Mouse (Mus musculus): ENCODE results near the gene Aif1l. TPM values are rescaled to one million over a fixed set of nuclear protein-coding genes. Genes with fewer than 3 reads are reported as not detected.
A peak's percentile ranks its signal among the peaks of the same experiment; 100 is the strongest.

The Aif1l gene
- polyA plus RNA-seq, 1 experiment from 2014 or later = 55.4 TPM

DNA sequence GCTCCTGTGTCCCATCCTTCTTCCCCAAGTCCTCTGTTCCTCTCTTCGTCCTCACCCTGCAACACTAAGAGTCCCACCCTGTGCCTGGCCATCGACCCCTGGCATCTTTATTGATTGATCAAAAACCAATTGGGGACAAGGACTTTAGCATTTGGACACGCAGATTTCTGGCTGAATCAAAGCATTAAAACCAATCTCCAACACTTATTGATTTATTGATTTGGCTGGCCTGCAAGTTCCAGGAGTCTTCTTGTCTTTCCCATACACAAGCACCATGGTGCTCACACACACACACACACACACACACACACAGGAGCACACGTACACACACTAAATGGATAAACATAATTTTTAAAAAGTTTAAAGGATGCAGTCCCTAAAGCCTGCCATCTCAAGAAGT lies 6.9 kb upstream of the Aif1l start:
- no peaks in the 10 kb centered on the region for H3K4me1 ChIP-seq (ENCODE audit: control insufficient read depth, insufficient read depth, low read length)
- no peak for ATAC-seq (replicated peaks; ENCODE audit: extremely low read depth, insufficient read depth, low FRiP score)

GRCm38 (mm10) chr2:31945580-31945979 lies 4.4 kb upstream of the Aif1l start:
- H3K4me1 ChIP-seq (ENCODE audit: control insufficient read depth, insufficient read depth, low read length) = peaks cover under 1% of the 10 kb centered on the region; the same call in 1 of the 2 replicates
- peaks cover 5% of the 10 kb centered on the region; the same call in 1 of the 2 replicates for H3K27me3 ChIP-seq (ENCODE audit: control insufficient read depth, insufficient read depth, low read length)
- no peak overlapping the region for H3K4me3 ChIP-seq (ENCODE audit: low read length)
- H3K9me3 ChIP-seq (replicated peaks; ENCODE audit: control insufficient read depth, low read length) = no peaks in the 10 kb centered on the region
- H3K27ac ChIP-seq (ENCODE audit: low read length) = no peak overlapping the region
- no peak overlapping the region for H3K4me2 ChIP-seq (ENCODE audit: low read depth, low read length)
- ATAC-seq (replicated peaks; ENCODE audit: extremely low read depth, insufficient read depth, low FRiP score) = no peak
- no peaks in the 10 kb centered on the region for H3K36me3 ChIP-seq (ENCODE audit: control insufficient read depth, insufficient read depth)
- no peak overlapping the region for H3K9ac ChIP-seq (ENCODE audit: low read length)
- 62% methylated on average over 2 of the region's 2 CpGs for WGBS

More for the DNA sequence above, 6.9 kb upstream of the Aif1l start:
- no peak overlapping the region for H3K4me2 ChIP-seq (ENCODE audit: low read depth, low read length)
- no peaks in the 10 kb centered on the region for H3K9me3 ChIP-seq (replicated peaks; ENCODE audit: control insufficient read depth, low read length)
- H3K27me3 ChIP-seq (ENCODE audit: control insufficient read depth, insufficient read depth, low read length) = no peaks in the 10 kb centered on the region; the same call in 1 of the 2 replicates
- no peak overlapping the region for H3K27ac ChIP-seq (ENCODE audit: low read length)
- no peak overlapping the region for H3K4me3 ChIP-seq (ENCODE audit: low read length)
- no peak overlapping the region for H3K9ac ChIP-seq (ENCODE audit: low read length)
- WGBS = 63% methylated on average over 4 of the region's 4 CpGs
- H3K36me3 ChIP-seq (ENCODE audit: control insufficient read depth, insufficient read depth) = no peaks in the 10 kb centered on the region

DNA sequence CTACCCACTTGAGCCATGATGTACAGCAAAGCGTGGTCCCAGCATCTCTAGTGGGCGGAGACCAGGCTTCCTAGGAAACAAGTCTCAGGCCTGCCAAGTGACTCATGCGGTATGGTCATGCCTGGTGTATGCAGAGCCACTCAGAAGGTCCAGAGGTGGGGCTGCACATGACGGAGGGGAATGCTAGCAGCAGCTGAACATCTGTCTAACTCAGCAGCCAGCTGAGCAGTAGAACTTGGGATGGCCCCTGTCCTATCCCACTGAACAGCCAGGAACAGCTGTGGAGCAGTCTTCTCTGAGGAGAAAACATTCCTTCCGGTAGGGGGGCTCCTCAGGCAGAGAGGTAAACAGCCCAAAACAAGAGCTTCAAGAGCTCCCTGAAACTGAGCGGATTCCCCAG lies 1.5 kb upstream of the Aif1l start:
- Histone ChIP-seq H3K4me1 (ENCODE audit: control insufficient read depth, insufficient read depth, low read length) (peaks cover 19% of the 10 kb centered on the region), H3K4me3 (ENCODE audit: low read length) (no peak overlapping the region), H3K4me2 (ENCODE audit: low read depth, low read length) (no peak overlapping the region), H3K27ac (ENCODE audit: low read length) (no peak overlapping the region), H3K27me3 (ENCODE audit: control insufficient read depth, insufficient read depth, low read length) (peaks cover 8% of the 10 kb centered on the region; the same call in 1 of the 2 replicates), H3K9me3 (replicated peaks; ENCODE audit: control insufficient read depth, low read length) (no peaks in the 10 kb centered on the region), H3K36me3 (ENCODE audit: control insufficient read depth, insufficient read depth) (no peaks in the 10 kb centered on the region), H3K9ac (ENCODE audit: low read length) (no peak overlapping the region)
- WGBS = 61% methylated on average over 6 of the region's 6 CpGs
- ATAC-seq (replicated peaks; ENCODE audit: extremely low read depth, insufficient read depth, low FRiP score) = no peak

GRCm38 (mm10) chr2:31948801-31949200 lies 1.1 kb upstream of the Aif1l start:
- H3K9me3 ChIP-seq (replicated peaks; ENCODE audit: control insufficient read depth, low read length) = no peaks in the 10 kb centered on the region
- no peak overlapping the region for H3K4me3 ChIP-seq (ENCODE audit: low read length)
- H3K4me1 ChIP-seq (ENCODE audit: control insufficient read depth, insufficient read depth, low read length) = peaks cover 23% of the 10 kb centered on the region
- no peak overlapping the region for H3K9ac ChIP-seq (ENCODE audit: low read length)
- peaks cover 8% of the 10 kb centered on the region; the same call in 1 of the 2 replicates for H3K27me3 ChIP-seq (ENCODE audit: control insufficient read depth, insufficient read depth, low read length)
- H3K36me3 ChIP-seq (ENCODE audit: control insufficient read depth, insufficient read depth) = no peaks in the 10 kb centered on the region
- no peak for ATAC-seq (replicated peaks; ENCODE audit: extremely low read depth, insufficient read depth, low FRiP score)
- H3K4me2 ChIP-seq (ENCODE audit: low read depth, low read length) = no peak overlapping the region
- H3K27ac ChIP-seq (ENCODE audit: low read length) = no peak overlapping the region
- WGBS = 70% methylated on average over 6 of the region's 6 CpGs

GRCm38 (mm10) chr2:31950966-31951365 lies 1.0 kb downstream of the Aif1l start:
- Histone ChIP-seq H3K9ac (ENCODE audit: low read length) (peak overlapping the region; percentile 80), H3K27me3 (ENCODE audit: control insufficient read depth, insufficient read depth, low read length) (peaks cover 8% of the 10 kb centered on the region; the same call in 1 of the 2 replicates), H3K4me2 (ENCODE audit: low read depth, low read length) (peak overlapping the region; percentile 98), H3K27ac (ENCODE audit: low read length) (no peak overlapping the region), H3K9me3 (replicated peaks; ENCODE audit: control insufficient read depth, low read length) (no peaks in the 10 kb centered on the region), H3K4me3 (ENCODE audit: low read length) (peak overlapping the region; percentile 75), H3K4me1 (ENCODE audit: control insufficient read depth, insufficient read depth, low read length) (peaks cover 35% of the 10 kb centered on the region), H3K36me3 (ENCODE audit: control insufficient read depth, insufficient read depth) (no peaks in the 10 kb centered on the region)
- WGBS = 27% methylated on average over 9 of the region's 9 CpGs
- no peak for ATAC-seq (replicated peaks; ENCODE audit: extremely low read depth, insufficient read depth, low FRiP score)

GRCm38 (mm10) chr2:31952236-31952635 lies 2.3 kb downstream of the Aif1l start:
- no peaks in the 10 kb centered on the region for H3K36me3 ChIP-seq (ENCODE audit: control insufficient read depth, insufficient read depth)
- 71% methylated on average over 10 of the region's 10 CpGs for WGBS
- no peak overlapping the region for H3K4me2 ChIP-seq (ENCODE audit: low read depth, low read length)
- no peaks in the 10 kb centered on the region for H3K9me3 ChIP-seq (replicated peaks; ENCODE audit: control insufficient read depth, low read length)
- ATAC-seq (replicated peaks; ENCODE audit: extremely low read depth, insufficient read depth, low FRiP score) = no peak
- no peak overlapping the region for H3K27ac ChIP-seq (ENCODE audit: low read length)
- no peak overlapping the region for H3K9ac ChIP-seq (ENCODE audit: low read length)
- H3K4me1 ChIP-seq (ENCODE audit: control insufficient read depth, insufficient read depth, low read length) = peaks cover 35% of the 10 kb centered on the region
- no peak overlapping the region for H3K4me3 ChIP-seq (ENCODE audit: low read length)
- H3K27me3 ChIP-seq (ENCODE audit: control insufficient read depth, insufficient read depth, low read length) = peaks cover 8% of the 10 kb centered on the region; the same call in 1 of the 2 replicates

- Histone ChIP-seq H3K4me3 (ENCODE audit: low read length) (no peak overlapping the region), H3K4me2 (ENCODE audit: low read depth, low read length) (no peak overlapping the region), H3K4me1 (ENCODE audit: control insufficient read depth, insufficient read depth, low read length) (peaks cover 35% of the 10 kb centered on the region), H3K36me3 (ENCODE audit: control insufficient read depth, insufficient read depth) (no peaks in the 10 kb centered on the region), H3K27me3 (ENCODE audit: control insufficient read depth, insufficient read depth, low read length) (peaks cover 8% of the 10 kb centered on the region; the same call in 1 of the 2 replicates), H3K9me3 (replicated peaks; ENCODE audit: control insufficient read depth, low read length) (no peaks in the 10 kb centered on the region), H3K9ac (ENCODE audit: low read length) (no peak overlapping the region), H3K27ac (ENCODE audit: low read length) (no peak overlapping the region)
- WGBS = 73% methylated on average over 3 of the region's 3 CpGs
- ATAC-seq (replicated peaks; ENCODE audit: extremely low read depth, insufficient read depth, low FRiP score) = no peak
Observed at GRCm38 (mm10) chr2:31952725-31953124, 2.8 kb downstream of the Aif1l start.

DNA sequence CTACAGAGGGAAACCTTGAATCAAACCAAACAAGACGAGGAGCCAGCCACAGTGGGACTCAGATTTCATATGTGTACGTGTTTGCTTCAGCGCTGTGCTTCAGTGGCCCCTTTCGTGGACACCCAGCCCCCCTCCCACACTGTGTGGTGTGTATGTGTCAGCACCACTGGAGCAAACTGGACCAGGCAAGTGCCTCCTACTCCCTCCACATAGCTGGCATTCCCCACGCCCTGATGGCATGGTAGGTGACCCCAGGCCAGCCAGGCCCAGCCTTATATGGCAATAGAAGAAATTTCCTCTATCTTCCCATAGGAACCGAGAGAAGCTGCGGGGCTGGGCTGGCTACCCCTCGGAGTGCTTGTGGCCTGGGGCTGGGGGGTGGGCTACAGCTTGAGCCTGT lies 3.7 kb downstream of the Aif1l start:
- Histone ChIP-seq H3K36me3 (ENCODE audit: control insufficient read depth, insufficient read depth) (no peaks in the 10 kb centered on the region), H3K27ac (ENCODE audit: low read length) (peak overlapping the region; percentile 85), H3K4me3 (ENCODE audit: low read length) (no peak overlapping the region), H3K9ac (ENCODE audit: low read length) (peak overlapping the region; percentile 40; the same call in 1 of the 2 replicates), H3K9me3 (replicated peaks; ENCODE audit: control insufficient read depth, low read length) (no peaks in the 10 kb centered on the region), H3K4me1 (ENCODE audit: control insufficient read depth, insufficient read depth, low read length) (peaks cover 35% of the 10 kb centered on the region), H3K27me3 (ENCODE audit: control insufficient read depth, insufficient read depth, low read length) (peaks cover 8% of the 10 kb centered on the region; the same call in 1 of the 2 replicates), H3K4me2 (ENCODE audit: low read depth, low read length) (peak overlapping the region; percentile 13; the same call in 1 of the 2 replicates)
- 44% methylated on average over 8 of the region's 8 CpGs for WGBS
- peak; percentile 69 for ATAC-seq (replicated peaks; ENCODE audit: extremely low read depth, insufficient read depth, low FRiP score)

DNA sequence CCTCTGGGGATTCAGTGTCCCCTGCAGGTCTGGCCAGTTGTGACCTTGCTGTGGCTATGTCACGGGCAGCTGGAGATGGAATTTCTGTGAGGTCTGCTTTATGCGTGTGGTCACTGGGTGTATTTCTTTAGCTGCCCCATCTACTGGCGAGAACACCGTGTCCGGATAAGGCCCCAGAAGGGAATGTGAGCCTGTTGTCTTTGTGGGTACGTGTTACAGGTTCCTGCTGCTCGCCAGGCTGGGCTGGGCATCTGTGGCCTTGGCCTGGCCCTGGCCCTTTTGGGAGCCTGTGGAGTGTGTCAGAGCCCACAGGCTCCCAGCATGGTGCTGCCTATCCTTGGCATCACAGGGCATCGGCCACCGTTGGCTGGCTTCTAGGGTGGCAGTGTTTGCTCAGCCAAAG lies 4.8 kb downstream of the Aif1l start:
- Histone ChIP-seq H3K4me1 (ENCODE audit: control insufficient read depth, insufficient read depth, low read length) (peaks cover 35% of the 10 kb centered on the region), H3K36me3 (ENCODE audit: control insufficient read depth, insufficient read depth) (no peaks in the 10 kb centered on the region), H3K4me2 (ENCODE audit: low read depth, low read length) (no peak overlapping the region), H3K27ac (ENCODE audit: low read length) (peak overlapping the region; percentile 85), H3K4me3 (ENCODE audit: low read length) (no peak overlapping the region), H3K27me3 (ENCODE audit: control insufficient read depth, insufficient read depth, low read length) (peaks cover 4% of the 10 kb centered on the region; the same call in 1 of the 2 replicates), H3K9me3 (replicated peaks; ENCODE audit: control insufficient read depth, low read length) (no peaks in the 10 kb centered on the region), H3K9ac (ENCODE audit: low read length) (peak overlapping the region; percentile 51; the same call in 1 of the 2 replicates)
- 55% methylated on average over 9 of the region's 9 CpGs for WGBS
- no peak for ATAC-seq (replicated peaks; ENCODE audit: extremely low read depth, insufficient read depth, low FRiP score)
